Mouse (Mus musculus): ENCODE measurements around the gene Cort.
A peak's percentile ranks its signal among the peaks of the same experiment; 100 is the strongest.
"Not testable (repeated sequence)": the region's sequence is repeated elsewhere in the genome, so short reads cannot be mapped to it uniquely, and the experiment has no call there.

Cort gene

DNA sequence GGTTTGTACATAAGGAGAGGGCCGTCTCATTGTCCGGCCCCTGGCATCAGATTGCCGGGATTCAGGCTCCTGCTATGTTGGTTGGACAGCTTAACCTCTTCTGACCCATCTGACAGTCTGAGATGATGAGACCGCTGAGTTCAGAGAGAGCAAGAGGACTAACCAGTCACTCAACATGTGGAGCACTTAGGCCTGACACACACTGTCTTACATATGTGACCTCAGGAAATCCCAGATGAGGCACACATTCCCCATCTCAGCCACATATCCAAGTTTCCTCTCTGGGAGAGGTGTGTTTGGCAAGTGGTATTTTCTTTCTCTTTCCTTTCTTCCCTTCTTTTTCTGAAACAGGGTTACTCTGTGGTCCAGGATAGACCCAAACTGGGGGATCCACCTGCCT, 18.6 kb upstream of the Cort start:
- no peak for DNase-seq

DNA sequence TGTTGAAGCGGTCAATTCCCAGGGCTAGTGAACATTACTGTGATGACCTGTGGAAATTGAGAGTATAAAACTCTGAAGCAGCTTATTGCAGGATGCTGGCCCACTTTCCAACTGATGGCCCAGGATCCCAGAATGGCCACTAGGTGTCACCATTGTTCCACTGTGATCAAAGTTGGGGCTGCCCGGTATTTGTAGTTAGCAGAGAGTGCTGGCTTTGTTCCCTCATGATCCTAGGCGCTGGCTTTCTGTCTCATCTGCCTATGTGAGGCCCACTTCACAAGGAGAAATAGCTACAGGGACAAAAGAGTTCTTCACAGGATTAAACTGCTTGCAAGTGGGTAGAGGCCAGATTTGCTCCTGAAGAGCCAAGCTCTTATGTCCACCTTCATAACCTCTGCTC, 17.9 kb upstream of the Cort start:
- peak; percentile 70 for DNase-seq

- DNase-seq = no peak
Measured at GRCm38 (mm10) chr4:149143594-149143993, 17.0 kb upstream of the Cort start.

DNA sequence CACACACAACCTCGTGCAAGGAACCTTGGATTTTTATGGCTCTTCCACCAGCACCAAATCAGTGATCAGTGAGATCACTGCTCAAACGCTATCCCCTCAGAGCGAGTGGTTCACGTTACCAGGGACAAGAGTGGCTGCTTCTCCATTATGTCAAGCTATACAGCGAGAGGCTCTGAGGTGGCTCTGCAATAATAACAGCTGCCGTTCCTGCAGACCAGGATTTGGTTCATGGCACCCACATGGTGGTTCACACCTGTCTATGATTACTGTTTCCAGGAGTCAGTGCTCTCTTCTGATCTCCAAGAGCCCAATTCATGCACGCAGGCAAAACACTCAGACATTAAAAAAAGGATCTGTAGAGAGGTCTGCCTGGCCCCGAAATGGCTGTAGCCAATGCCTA, 12.0 kb upstream of the Cort start:
- no peak for DNase-seq

GRCm38 (mm10) chr4:149136982-149137770, 10.6 kb upstream of the Cort start, which contains the start of gene Cenps:
TSS of gene Cenps (minus strand) at chr4:149137629.
- DNase-seq = peak; percentile 88

GRCm38 (mm10) chr4:149136116-149136850, 9.7 kb upstream of the Cort start:
- peak; percentile 31 for DNase-seq

DNA sequence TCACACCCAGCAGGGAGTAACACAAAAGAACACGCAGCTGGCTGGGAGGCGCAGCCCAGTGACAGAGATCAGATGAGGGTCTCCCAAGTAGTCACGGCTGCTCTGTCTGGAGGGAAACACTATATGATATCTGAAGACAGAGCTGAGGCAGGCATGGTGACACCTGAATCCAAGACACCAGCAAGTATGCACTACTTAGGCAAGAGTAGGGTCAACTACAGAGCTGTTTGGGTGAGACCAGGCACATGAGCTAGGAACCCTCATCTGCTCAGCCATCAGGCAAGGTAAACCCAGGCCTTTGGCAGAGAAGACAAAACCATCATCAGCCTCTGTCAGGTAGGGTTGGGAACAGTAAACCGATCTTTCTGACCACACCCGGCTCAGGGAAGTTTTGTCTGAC, 6.8 kb upstream of the Cort start:
- DNase-seq = no peak

DNA sequence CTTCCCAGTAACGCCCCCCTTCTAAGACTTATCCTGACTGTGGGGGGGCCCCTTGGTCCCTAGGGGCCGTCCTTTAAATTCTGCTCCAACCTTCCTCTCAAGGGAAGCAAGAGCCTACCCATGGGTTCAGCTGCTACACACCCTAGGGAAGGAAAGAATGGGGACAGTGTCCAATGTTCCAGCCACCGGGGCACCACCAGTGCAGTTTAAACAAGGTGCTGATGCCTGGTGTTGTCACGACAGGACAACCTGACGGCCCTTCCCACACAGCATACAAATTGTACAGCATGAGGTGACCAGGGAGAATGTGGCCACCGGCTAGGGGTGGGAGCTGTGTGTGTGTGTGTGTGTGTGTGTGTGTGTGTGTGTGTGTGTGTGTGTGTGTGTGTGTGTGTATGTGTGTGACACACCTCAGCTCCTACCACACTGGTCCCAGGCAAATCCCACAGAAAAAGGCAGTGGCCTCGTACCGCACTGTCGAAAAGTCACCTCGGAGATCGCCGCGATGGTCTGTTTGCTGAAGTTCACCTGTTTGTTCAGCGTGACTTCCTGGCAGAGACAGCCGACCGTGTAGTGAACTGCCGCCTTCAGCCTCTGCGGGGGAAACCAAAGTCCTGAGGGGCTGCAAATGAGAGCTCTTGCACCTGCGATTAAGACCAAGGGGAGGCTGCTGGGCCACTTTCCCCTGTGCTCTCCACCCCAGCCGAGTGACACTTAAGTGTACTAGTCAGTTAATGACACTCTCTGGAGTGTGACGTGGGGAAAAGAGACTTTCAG, 5.4 kb upstream of the Cort start:
- no peak for DNase-seq

- no peak for DNase-seq
Measured at GRCm38 (mm10) chr4:149131021-149131752, 4.6 kb upstream of the Cort start.

DNA sequence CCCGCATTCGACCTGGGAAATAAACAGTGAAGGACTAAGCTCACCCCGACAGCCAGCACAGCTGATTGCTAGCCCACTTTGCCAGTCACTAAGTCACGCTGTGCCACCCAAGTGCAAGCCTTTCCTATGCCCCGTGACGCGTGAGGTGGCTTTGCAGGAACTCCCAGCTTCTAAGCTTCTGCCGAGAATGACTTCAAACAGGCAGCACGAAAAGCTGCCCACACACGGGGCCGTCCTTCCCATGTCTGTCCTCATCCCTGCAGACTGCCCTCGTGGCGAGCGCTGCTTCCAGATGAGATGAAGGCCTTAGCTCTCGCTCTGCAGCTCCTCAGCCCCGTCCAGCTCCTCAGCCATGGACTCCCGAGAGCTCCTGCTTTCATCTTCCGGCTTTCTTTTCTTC, 1.9 kb upstream of the Cort start:
- DNase-seq = no peak

GRCm38 (mm10) chr4:149126115-149126509, 451 bp downstream of the Cort start:
- no peak for DNase-seq

DNA sequence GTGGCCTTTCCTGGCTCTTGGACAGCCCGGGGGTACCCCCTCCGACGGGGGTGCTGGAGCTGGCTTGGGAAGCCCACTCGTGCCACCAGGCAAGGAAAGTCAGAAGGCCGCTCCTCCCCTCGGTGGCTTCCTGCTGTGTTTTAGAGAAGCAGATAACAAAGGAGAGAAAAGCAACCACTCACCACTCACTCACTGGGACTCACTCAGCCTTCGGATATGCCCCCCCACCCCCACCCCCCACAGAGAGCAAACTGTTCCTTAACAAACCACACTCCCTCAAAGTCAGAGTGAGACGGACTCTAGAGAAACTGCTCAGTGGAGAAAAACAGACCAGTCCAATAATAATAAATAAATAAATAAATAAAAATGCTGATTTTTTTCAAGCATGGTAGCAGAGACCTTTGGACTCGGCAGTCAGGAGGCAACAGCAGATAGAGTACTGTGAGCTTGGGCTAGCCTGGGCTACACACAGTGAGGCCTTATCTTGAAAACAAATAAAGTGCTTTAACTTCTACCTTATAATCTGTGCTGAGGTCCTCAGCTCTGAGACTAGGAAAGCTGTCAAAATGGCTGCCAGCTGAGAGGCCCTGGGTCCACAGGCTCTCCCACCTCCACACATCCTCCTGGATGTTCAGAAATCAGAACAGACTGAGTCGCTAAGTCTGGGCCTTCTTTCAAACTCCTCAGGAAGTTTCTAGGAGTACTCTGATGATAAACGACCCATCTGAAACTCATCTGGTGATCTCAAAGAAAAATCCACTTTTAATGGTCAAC, 1.0 kb downstream of the Cort start:
- DNase-seq = no peak

DNA sequence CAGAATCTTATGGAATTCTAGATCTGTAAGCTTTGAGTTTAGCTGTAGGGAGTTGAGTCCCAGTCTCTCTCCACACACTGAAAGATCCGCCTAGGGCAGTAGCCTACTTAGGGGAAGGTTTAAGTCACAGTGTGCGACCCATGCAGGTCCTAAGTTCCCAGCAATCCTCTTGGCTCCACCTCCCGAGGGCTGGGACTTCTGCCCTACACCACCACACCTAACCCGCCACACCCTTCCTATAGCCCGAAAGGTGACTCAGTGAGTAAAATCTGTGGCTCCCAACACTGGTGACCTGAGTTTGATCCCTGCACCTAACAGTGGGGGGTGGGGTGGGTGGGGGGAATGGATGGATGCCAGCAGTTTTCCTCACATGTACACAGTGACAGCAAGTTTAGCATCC, 3.1 kb downstream of the Cort start:
- DNase-seq = no peak

DNA sequence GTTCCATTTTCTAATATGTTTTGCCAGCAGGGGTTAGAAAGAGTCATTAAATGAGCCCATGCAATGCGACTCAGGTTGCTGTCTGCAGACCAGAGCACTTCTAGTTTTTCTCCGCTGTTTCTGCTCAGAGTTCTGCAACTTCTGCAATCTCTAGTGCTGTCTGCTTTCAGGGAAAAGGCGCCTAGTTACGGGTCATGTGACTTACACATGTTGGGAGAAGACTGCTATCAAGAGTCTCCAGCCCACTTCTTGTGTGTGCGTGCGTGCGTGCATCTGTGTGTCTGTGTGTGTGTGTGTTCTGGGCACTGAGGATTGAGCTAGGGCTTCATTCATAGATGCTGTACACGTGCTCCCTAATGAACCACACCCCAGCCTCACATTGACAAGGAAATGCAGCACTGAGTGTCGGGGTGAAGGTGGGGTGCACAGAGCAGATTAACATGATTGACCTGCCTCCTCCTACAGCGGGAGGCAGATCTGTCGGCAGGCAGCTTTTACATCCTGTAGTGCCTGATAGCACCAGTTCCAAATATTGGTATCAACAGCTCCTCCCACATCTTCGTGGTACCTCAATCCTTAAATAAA, 6.5 kb downstream of the Cort start:
- not testable (repeated sequence) for DNase-seq

- DNase-seq = peak; percentile 90
Measured at GRCm38 (mm10) chr4:149103875-149104561, 22.5 kb downstream of the Cort start, which contains the start of gene Dffa. TSS of gene Dffa (plus strand) at chr4:149104146.

DNA sequence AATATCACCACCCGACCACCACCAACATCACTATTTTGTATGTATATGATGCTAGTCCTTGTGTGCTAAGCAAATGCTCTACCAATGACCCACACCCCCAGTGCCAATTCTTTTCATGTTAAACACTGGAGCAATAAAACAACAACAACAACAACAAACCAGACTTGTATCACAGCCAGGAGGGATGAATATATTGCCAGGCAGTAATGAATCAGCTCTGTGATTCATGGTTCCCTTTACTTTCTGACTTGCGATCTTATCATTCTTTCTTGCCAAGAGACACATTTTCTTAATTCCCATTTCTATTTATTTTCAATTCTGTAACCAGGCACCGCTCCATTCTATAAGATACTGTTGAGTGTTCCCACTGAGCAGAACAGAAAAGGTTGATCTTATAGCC, 25.1 kb downstream of the Cort start:
- DNase-seq = no peak

GRCm38 (mm10) chr4:149100449-149100848, 26.1 kb downstream of the Cort start:
- not testable (repeated sequence) for DNase-seq

- DNase-seq = peak; percentile 87
Measured at GRCm38 (mm10) chr4:149099369-149100017, 27.1 kb downstream of the Cort start, which contains the start of gene Pex14. TSS of gene Pex14 (minus strand) at chr4:149099876.

DNA sequence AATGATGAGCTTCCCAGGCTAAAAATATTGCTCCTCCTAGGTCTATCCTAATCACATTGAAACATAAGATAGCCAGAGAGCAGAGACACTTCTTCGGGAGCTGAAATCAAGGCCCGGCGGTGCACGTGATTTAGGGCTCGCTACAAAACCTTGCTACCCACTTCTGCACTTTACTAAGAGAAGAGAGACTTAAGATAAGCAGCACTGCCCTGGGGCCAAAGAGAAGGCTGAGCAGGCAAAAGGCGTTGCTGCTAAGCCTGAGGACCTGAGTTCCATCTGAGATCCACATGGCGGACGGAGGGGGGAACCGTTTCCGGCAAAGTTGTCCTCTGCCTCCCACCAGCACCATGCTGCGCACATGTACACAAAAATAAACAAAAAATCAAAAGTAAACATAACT, 28.0 kb downstream of the Cort start:
- no peak for DNase-seq

GRCm38 (mm10) chr4:149097956-149098355, 28.6 kb downstream of the Cort start:
- DNase-seq = no peak

All from cerebellum, adult 11-12 months (tissue).